Mouse (Mus musculus): Measurements from ENCODE around the gene Col5a1. TPM values are rescaled to one million over a fixed set of nuclear protein-coding genes. Genes with fewer than 3 reads are reported as not detected.

Gene Col5a1
- polyA plus RNA-seq, 1 experiment from 2014 or later, result 124 TPM

GRCm38 (mm10) chr2:28025776-28026175 lies 139.6 kb downstream of the Col5a1 start:
- H3K36me3 ChIP-seq (ENCODE audit: control insufficient read depth, insufficient read depth, low read length), result peaks cover 87% of the 10 kb centered on the region
- no peak overlapping the region for H3K9ac ChIP-seq (ENCODE audit: low read length)
- DNase-seq (ENCODE audit: low spot score), result no peak
- no peak for ATAC-seq (replicated peaks; ENCODE audit: low FRiP score, low TSS enrichment, low read depth)
- no peaks in the 10 kb centered on the region for H3K4me1 ChIP-seq (replicated peaks; ENCODE audit: control insufficient read depth, insufficient read depth, low read length)
- no peaks in the 10 kb centered on the region for H3K27me3 ChIP-seq (replicated peaks; ENCODE audit: control insufficient read depth, insufficient read depth, low read length)
- no peak overlapping the region for H3K4me3 ChIP-seq (ENCODE audit: low read depth, low read length)
- 79% methylated on average over 4 of the region's 4 CpGs for WGBS
- H3K27ac ChIP-seq (ENCODE audit: low read depth), result no peak overlapping the region
- no peaks in the 10 kb centered on the region for H3K9me3 ChIP-seq (ENCODE audit: control insufficient read depth, low read length)
- no peak overlapping the region for H3K4me2 ChIP-seq (ENCODE audit: low read length)

GRCm38 (mm10) chr2:28031860-28032259 lies 145.6 kb downstream of the Col5a1 start:
- Histone ChIP-seq H3K4me1 (replicated peaks; ENCODE audit: control insufficient read depth, insufficient read depth, low read length) (no peaks in the 10 kb centered on the region), H3K36me3 (ENCODE audit: control insufficient read depth, insufficient read depth, low read length) (peaks cover 96% of the 10 kb centered on the region), H3K9ac (ENCODE audit: low read length) (no peak overlapping the region), H3K4me3 (ENCODE audit: low read depth, low read length) (no peak overlapping the region), H3K27me3 (replicated peaks; ENCODE audit: control insufficient read depth, insufficient read depth, low read length) (no peaks in the 10 kb centered on the region), H3K9me3 (ENCODE audit: control insufficient read depth, low read length) (no peaks in the 10 kb centered on the region), H3K4me2 (ENCODE audit: low read length) (no peak overlapping the region), H3K27ac (ENCODE audit: low read depth) (no peak overlapping the region)
- ATAC-seq (replicated peaks; ENCODE audit: low FRiP score, low TSS enrichment, low read depth), result no peak
- no peak for DNase-seq (ENCODE audit: low spot score)
- whole genome bisulfite sequencing, result 88% methylated on average over 9 of the region's 9 CpGs

DNA sequence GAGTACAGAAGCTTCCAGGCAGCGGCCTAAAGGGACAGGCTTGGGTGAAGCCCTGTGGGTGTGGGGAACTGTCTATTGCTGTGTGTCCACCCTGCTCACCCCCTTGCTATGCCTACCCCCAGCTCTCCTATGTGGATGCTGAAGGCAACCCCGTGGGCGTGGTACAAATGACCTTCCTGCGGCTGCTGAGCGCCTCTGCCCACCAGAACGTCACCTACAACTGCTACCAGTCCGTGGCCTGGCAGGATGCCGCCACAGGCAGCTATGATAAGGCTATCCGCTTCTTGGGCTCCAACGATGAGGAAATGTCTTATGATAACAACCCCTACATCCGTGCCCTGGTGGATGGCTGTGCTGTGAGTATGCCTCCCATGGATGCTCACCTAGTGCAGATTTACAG lies 146.2 kb downstream of the Col5a1 start:
- no peaks in the 10 kb centered on the region for H3K27me3 ChIP-seq (replicated peaks; ENCODE audit: control insufficient read depth, insufficient read depth, low read length)
- H3K36me3 ChIP-seq (ENCODE audit: control insufficient read depth, insufficient read depth, low read length), result peaks cover 96% of the 10 kb centered on the region
- ATAC-seq (replicated peaks; ENCODE audit: low FRiP score, low TSS enrichment, low read depth) (no peak), DNase-seq (ENCODE audit: low spot score) (no peak)
- H3K4me3 ChIP-seq (ENCODE audit: low read depth, low read length), result no peak overlapping the region
- whole genome bisulfite sequencing, result 94% methylated on average over 11 of the region's 11 CpGs
- H3K9ac ChIP-seq (ENCODE audit: low read length), result no peak overlapping the region
- H3K4me2 ChIP-seq (ENCODE audit: low read length), result no peak overlapping the region
- no peaks in the 10 kb centered on the region for H3K9me3 ChIP-seq (ENCODE audit: control insufficient read depth, low read length)
- no peak overlapping the region for H3K27ac ChIP-seq (ENCODE audit: low read depth)
- no peaks in the 10 kb centered on the region for H3K4me1 ChIP-seq (replicated peaks; ENCODE audit: control insufficient read depth, insufficient read depth, low read length)

DNA sequence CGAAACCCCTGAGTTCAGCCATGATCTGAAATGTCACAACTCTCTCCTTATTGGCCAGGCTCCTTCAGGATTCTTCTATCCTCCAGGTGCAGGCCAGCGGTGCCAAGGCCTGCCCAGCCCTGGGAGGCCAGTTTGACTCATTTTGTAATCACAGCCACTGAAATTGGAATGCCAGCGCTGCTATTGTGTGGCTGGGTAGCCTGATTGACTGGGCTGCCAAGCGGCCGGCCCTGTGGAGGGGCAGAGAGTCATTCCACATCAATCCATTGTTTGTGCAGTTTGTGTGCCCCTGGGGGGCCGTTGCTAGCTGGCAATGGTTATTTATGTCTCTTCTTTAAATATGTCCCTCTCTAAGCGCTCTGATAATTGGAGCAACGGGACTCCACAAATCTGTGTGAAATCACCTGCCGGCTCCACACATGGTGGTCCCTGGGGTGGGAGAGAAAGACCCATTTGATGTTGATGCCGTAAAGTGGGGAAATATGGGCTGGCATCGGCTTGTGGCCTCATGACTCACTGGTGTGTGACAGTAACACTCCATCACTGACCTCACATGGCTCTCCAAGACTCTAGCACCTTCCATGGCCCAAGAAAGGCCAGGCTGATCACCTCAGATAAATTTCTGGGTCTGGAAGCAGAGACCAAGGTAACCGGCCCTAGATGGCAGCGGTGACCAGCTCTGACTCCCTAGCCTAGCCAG lies 147.9 kb downstream of the Col5a1 start:
- Histone ChIP-seq H3K4me3 (ENCODE audit: low read depth, low read length) (no peak overlapping the region), H3K4me2 (ENCODE audit: low read length) (no peak overlapping the region), H3K27me3 (replicated peaks; ENCODE audit: control insufficient read depth, insufficient read depth, low read length) (no peaks in the 10 kb centered on the region), H3K9ac (ENCODE audit: low read length) (no peak overlapping the region), H3K36me3 (ENCODE audit: control insufficient read depth, insufficient read depth, low read length) (peaks cover 91% of the 10 kb centered on the region), H3K4me1 (replicated peaks; ENCODE audit: control insufficient read depth, insufficient read depth, low read length) (no peaks in the 10 kb centered on the region), H3K27ac (ENCODE audit: low read depth) (no peak overlapping the region), H3K9me3 (ENCODE audit: control insufficient read depth, low read length) (no peaks in the 10 kb centered on the region)
- 84% methylated on average over 13 of the region's 13 CpGs for WGBS
- DNase-seq (ENCODE audit: low spot score) (no peak), ATAC-seq (replicated peaks; ENCODE audit: low FRiP score, low TSS enrichment, low read depth) (no peak)

GRCm38 (mm10) chr2:28036788-28037187 lies 150.6 kb downstream of the Col5a1 start:
- Histone ChIP-seq H3K4me2 (ENCODE audit: low read length) (no peak overlapping the region), H3K9me3 (ENCODE audit: control insufficient read depth, low read length) (no peaks in the 10 kb centered on the region), H3K36me3 (ENCODE audit: control insufficient read depth, insufficient read depth, low read length) (peaks cover 74% of the 10 kb centered on the region), H3K9ac (ENCODE audit: low read length) (no peak overlapping the region), H3K4me3 (ENCODE audit: low read depth, low read length) (no peak overlapping the region), H3K4me1 (replicated peaks; ENCODE audit: control insufficient read depth, insufficient read depth, low read length) (no peaks in the 10 kb centered on the region), H3K27ac (ENCODE audit: low read depth) (no peak overlapping the region), H3K27me3 (replicated peaks; ENCODE audit: control insufficient read depth, insufficient read depth, low read length) (no peaks in the 10 kb centered on the region)
- WGBS, result 88% methylated on average over 13 of the region's 13 CpGs
- ATAC-seq (replicated peaks; ENCODE audit: low FRiP score, low TSS enrichment, low read depth) (no peak), DNase-seq (ENCODE audit: low spot score) (no peak)

DNA sequence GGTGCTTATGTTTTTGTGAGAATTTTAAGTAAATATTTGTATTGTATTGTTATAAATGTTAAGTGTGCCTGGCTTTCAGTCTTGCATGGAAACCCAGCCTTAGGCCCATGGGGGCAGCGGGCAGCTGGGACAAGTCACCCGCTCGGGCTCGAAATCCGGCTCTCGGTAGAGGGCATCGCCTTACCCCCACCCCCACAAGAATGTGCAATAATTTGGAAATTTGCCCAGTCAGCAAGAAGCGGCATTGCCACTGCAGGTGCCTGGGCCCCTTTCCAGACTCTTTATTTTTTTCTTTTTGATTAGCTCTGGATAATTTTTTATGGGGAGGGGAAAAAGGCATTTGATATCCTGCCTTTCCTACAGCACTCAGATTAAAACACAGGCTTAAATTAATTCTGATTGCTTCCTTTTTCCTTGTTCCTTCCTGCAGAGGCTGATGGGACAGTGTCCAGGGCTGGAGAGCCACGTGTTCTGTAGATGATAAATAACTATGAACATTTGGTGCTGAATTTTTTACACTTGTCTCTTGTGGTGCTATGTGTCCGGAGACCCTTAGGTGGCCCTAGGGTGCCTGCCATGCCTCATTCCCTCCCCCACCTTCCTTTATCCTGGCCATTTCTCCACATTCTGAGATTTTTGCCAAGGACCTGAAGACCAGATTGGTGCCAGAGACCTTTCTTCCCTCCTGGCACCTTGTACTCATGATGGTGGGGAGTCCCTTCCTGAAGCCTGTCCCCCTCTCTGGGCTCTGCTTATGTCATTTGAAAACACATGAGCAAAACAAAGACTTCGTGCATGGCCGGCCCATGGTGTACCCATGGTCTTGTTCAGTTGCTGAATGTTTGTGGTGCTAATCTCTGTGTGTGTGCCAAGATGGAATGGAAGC lies 151.5 kb downstream of the Col5a1 start:
- no peak overlapping the region for H3K4me2 ChIP-seq (ENCODE audit: low read length)
- DNase-seq (ENCODE audit: low spot score), result no peak
- ATAC-seq (replicated peaks; ENCODE audit: low FRiP score, low TSS enrichment, low read depth), result no peak
- no peak overlapping the region for H3K27ac ChIP-seq (ENCODE audit: low read depth)
- WGBS, result 70% methylated on average over 12 of the region's 12 CpGs
- no peaks in the 10 kb centered on the region for H3K9me3 ChIP-seq (ENCODE audit: control insufficient read depth, low read length)
- H3K4me1 ChIP-seq (replicated peaks; ENCODE audit: control insufficient read depth, insufficient read depth, low read length), result no peaks in the 10 kb centered on the region
- peaks cover 66% of the 10 kb centered on the region for H3K36me3 ChIP-seq (ENCODE audit: control insufficient read depth, insufficient read depth, low read length)
- no peaks in the 10 kb centered on the region for H3K27me3 ChIP-seq (replicated peaks; ENCODE audit: control insufficient read depth, insufficient read depth, low read length)
- no peak overlapping the region for H3K4me3 ChIP-seq (ENCODE audit: low read depth, low read length)
- no peak overlapping the region for H3K9ac ChIP-seq (ENCODE audit: low read length)

DNA sequence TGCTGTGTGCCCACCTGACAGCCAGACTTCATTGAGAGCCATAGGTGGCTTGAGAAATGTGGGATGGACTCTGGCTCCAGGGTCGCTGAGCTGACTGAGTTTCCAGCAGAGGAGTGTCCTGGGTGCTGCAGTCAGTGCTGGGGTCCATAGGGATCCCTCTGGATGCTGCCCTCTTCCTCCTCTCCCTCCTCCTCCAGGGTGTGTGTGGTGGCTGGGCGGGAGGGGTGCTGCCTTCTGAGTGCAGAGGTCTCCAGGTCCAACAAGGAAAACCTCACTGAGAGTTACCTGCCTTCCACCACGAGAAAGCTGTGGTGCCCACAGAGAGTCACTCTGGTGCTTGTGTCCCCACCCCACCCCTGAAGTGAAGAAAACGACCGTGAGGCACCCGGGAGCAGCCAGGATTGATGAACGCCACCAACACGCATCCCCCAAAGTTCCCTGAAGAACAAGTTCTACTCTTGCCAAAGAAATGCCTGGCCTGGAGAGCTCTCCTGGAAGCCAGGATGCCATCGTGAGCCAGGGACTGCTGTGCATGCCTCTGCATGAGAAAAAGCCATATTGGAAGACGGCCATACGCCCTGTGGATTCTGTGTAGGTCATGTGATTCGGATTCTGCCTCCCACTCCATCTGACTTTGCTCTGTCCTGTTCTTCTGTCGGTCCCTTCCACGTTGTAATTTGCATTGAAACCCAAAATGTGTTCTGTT lies 152.3 kb downstream of the Col5a1 start:
- DNase-seq (ENCODE audit: low spot score) (no peak), ATAC-seq (replicated peaks; ENCODE audit: low FRiP score, low TSS enrichment, low read depth) (no peak)
- Histone ChIP-seq H3K4me2 (ENCODE audit: low read length) (no peak overlapping the region), H3K9me3 (ENCODE audit: control insufficient read depth, low read length) (no peaks in the 10 kb centered on the region), H3K4me1 (replicated peaks; ENCODE audit: control insufficient read depth, insufficient read depth, low read length) (no peaks in the 10 kb centered on the region), H3K27me3 (replicated peaks; ENCODE audit: control insufficient read depth, insufficient read depth, low read length) (no peaks in the 10 kb centered on the region), H3K27ac (ENCODE audit: low read depth) (no peak overlapping the region), H3K9ac (ENCODE audit: low read length) (no peak overlapping the region), H3K36me3 (ENCODE audit: control insufficient read depth, insufficient read depth, low read length) (peaks cover 58% of the 10 kb centered on the region), H3K4me3 (ENCODE audit: low read depth, low read length) (no peak overlapping the region)
- WGBS, result 80% methylated on average over 14 of the region's 14 CpGs

GRCm38 (mm10) chr2:28039647-28040325 lies 153.6 kb downstream of the Col5a1 start:
- Histone ChIP-seq H3K27ac (ENCODE audit: low read depth) (no peak overlapping the region), H3K36me3 (ENCODE audit: control insufficient read depth, insufficient read depth, low read length) (peaks cover 45% of the 10 kb centered on the region), H3K4me2 (ENCODE audit: low read length) (no peak overlapping the region), H3K4me3 (ENCODE audit: low read depth, low read length) (no peak overlapping the region), H3K9me3 (ENCODE audit: control insufficient read depth, low read length) (no peaks in the 10 kb centered on the region), H3K9ac (ENCODE audit: low read length) (no peak overlapping the region), H3K27me3 (replicated peaks; ENCODE audit: control insufficient read depth, insufficient read depth, low read length) (no peaks in the 10 kb centered on the region), H3K4me1 (replicated peaks; ENCODE audit: control insufficient read depth, insufficient read depth, low read length) (no peaks in the 10 kb centered on the region)
- DNase-seq (ENCODE audit: low spot score), result no peak
- ATAC-seq (replicated peaks; ENCODE audit: low FRiP score, low TSS enrichment, low read depth), result no peak
- 96% methylated on average over 10 of the region's 10 CpGs for WGBS
